Mouse (Mus musculus) midbrain, embryonic 14.5 days (tissue): ENCODE measurements around the gene Nrg3. TPM values are rescaled to one million over a fixed set of nuclear protein-coding genes. Genes with fewer than 3 reads are reported as not detected.

Experiments
- ATAC-seq: fragments of 200-750 bp; cut with Nextera tagmentation; 2 replicates; pipeline ENCODE4 v1.8.0; 2017; ENCODE audit warnings: moderate number of reproducible peaks, moderate library complexity; ENCODE audit not compliant: low FRiP score, low TSS enrichment
- DNase-seq: peaks from one replicate; pipeline ENCODE4 v3.0.0-alpha.2; 2015
- H3K27ac ChIP-seq: fragments of 300-500 bp; sonication (generic); replicated peaks from 2 replicates; pipeline ENCODE4 v1.5.1; 2014; ENCODE audit warnings: mild to moderate bottlenecking, low read depth, low read length, moderate library complexity
- H3K27me3 ChIP-seq: fragments of 300-500 bp; sonication (generic); 2 replicates; pipeline ENCODE4 v1.6.1; 2014; ENCODE audit warnings: low read length, control low read depth, mixed read lengths; ENCODE audit not compliant: control insufficient read depth, insufficient read depth
- H3K36me3 ChIP-seq: fragments of 300-500 bp; sonication (generic); 2 replicates; pipeline ENCODE4 v1.6.1; 2014; ENCODE audit warnings: low read length, control low read depth; ENCODE audit not compliant: control insufficient read depth, insufficient read depth
- H3K4me1 ChIP-seq: fragments of 300-500 bp; sonication (generic); 2 replicates; pipeline ENCODE4 v1.6.1; 2014; ENCODE audit warnings: mild to moderate bottlenecking, antibody characterized with exemption, low read length, control low read depth; ENCODE audit not compliant: control insufficient read depth, insufficient read depth
- H3K4me2 ChIP-seq: fragments of 300-500 bp; sonication (generic); 2 replicates; pipeline ENCODE4 v1.6.1; 2014; ENCODE audit warnings: mild to moderate bottlenecking, low read length, moderate library complexity
- H3K4me3 ChIP-seq: fragments of 300-500 bp; sonication (generic); replicated peaks from 2 replicates; pipeline ENCODE4 v1.5.1; 2014; ENCODE audit warnings: low read depth, low read length
- H3K9ac ChIP-seq: fragments of 300-500 bp; sonication (generic); replicated peaks from 2 replicates; pipeline ENCODE4 v1.6.1; 2014; ENCODE audit warnings: mild to moderate bottlenecking, low read length, moderate library complexity
- H3K9me3 ChIP-seq: fragments of 300-500 bp; sonication (generic); 2 replicates; pipeline ENCODE4 v1.6.1; 2016; ENCODE audit warnings: low read length, control low read depth, mixed read lengths; ENCODE audit not compliant: control insufficient read depth
- WGBS: fragments of 180-500 bp; shearing (Covaris S2); extraction: QIAGEN DNeasy Blood & Tissue Kit; methylation state at CpG from one replicate; pipeline ENCODE4 v1.1.7; 2014; 5-methylcytosine and 5-hydroxymethylcytosine counted together
- polyA plus RNA-seq: library from polyadenylated mRNA; unstranded; fragments of >200 nt; fragmentation: Nextera tagmentation; extraction: Ambion mirVana; gene quantifications from 2 replicates; pipeline ENCODE4 v1.2.1, GENCODE M21; 2014

Nrg3 gene
- polyA plus RNA-seq, result 13.1 and 14.7 TPM in 2 replicates

DNA sequence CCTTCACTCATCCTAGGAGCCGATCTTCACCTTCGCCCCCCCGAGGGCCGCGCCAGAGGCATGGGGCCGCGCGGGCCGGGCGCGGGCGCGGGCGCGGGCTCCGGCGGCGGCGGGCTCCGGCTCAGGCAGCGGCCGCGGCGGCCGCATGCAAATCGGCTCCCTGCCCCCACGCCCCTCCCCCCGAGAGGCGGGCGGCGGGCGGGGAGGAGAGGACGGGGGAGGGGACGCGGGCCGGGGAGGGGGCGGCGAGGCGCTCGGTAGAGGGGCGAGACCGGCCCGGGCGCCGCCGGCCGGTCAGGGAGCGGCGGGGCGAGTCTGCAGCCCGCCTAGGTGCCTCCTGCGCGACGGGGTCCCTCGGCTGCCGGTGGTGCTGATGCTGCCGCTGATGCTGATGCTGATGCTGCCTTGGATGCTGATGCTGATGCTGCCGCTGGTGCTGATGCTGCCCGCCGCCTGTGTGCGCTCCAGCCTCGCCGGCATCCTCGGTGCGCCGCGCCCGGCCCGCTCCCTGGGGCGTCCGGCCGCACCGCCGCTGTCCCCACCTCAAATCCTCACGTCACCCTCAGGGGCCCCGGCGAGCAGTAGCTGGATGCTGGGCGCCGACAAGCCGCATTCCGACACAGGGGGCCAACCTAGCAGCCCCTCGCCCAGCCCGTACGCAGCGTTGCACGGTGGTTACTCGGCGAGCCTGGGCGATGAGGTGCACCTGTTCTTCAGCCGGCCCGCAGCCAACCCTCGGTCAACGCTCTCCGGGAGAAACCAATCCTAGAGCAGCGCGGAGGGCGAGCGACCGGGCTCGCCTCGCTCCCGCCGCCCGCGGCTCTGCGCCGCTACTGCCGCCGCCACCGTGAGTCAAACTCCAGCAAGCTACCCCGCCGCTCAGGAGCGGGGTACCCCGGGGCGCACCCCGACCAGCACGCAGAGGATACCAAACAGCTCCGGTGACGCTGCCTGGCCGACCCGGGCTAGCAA, at the start of gene Nrg3:
Gene Nrg3 (minus strand): TSS at position 299 of the 972 bp plus-strand sequence.
- DNase-seq, result peak; percentile 86
- Histone ChIP-seq H3K4me1 (peaks cover 6% of the 10 kb centered on the region; the same call in 1 of the 2 replicates), H3K27ac (peak within 1 kb of the TSS; percentile 95), H3K9ac (peak within 1 kb of the TSS; percentile 93), H3K4me3 (peak within 1 kb of the TSS; percentile 75), H3K9me3 (no peaks in the 10 kb centered on the region), H3K36me3 (no peaks in the 10 kb centered on the region), H3K4me2 (peak within 1 kb of the TSS; percentile 73), H3K27me3 (0 out of 2 replicates have a peak, but pooled peaks cover 9% of the 10 kb centered on the region)
- under 1% methylated on average over 67 of the region's 121 CpGs for WGBS
- ATAC-seq, result peak; percentile 80

DNA sequence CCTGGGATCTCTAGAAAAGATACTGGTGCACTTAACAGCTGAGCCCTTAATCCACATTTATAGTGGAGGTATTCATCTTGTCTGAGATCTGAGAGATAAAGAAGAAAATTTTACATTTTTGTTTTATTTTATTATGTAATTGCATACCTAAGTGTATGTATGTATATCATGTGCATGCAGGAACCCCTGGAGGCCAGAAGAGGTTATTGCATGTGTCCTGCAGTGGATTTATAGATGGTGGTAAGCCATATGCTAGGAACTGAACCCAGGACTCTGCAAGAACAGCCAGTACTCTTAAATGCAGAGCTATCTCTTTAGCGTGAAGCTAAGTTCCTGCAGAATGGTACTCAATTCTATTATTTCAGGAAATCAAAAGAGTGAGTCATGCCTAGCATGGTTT, 36.1 kb upstream of the Nrg3 start:
- Histone ChIP-seq H3K27me3 (no peaks in the 10 kb centered on the region), H3K9ac (no peak overlapping the region), H3K27ac (no peak overlapping the region), H3K4me2 (no peak overlapping the region), H3K9me3 (no peaks in the 10 kb centered on the region), H3K36me3 (no peaks in the 10 kb centered on the region), H3K4me3 (no peak overlapping the region), H3K4me1 (no peaks in the 10 kb centered on the region)
- WGBS, result 82% methylated on average over 1 of the region's 1 CpGs
- DNase-seq (no peak), ATAC-seq (no peak)

DNA sequence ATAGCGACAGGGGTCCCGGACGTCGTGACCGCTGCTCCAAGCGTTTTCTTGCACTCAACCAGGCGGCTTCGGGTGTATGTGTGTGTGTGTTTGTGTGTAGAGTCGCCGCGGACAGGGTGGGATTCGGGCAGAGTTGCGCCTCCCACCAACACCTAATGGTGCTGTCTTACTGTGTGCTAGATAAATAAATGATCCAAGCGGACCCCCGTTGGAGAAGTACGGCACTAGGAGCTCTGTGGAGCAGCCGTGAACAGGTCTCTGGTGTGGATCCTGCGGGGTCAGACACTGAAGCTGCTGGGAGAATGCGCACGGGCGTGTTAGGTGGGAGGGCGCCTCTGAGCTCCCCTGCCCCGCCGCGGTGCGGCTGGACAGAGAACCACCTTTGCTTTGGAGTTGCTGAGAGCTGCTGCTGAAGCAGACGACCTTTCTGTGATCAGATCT, 903 bp upstream of the Nrg3 start:
- Histone ChIP-seq H3K9ac (peak overlapping the region; percentile 93), H3K27ac (peak overlapping the region; percentile 95), H3K4me2 (peak overlapping the region; percentile 73), H3K9me3 (no peaks in the 10 kb centered on the region), H3K4me1 (peaks cover 5% of the 10 kb centered on the region; the same call in 1 of the 2 replicates), H3K36me3 (no peaks in the 10 kb centered on the region), H3K4me3 (peak overlapping the region; percentile 75), H3K27me3 (0 out of 2 replicates have a peak, but pooled peaks cover 9% of the 10 kb centered on the region)
- ATAC-seq (peak; percentile 40), DNase-seq (peak; percentile 81)
- WGBS, result under 1% methylated on average over 27 of the region's 27 CpGs

DNA sequence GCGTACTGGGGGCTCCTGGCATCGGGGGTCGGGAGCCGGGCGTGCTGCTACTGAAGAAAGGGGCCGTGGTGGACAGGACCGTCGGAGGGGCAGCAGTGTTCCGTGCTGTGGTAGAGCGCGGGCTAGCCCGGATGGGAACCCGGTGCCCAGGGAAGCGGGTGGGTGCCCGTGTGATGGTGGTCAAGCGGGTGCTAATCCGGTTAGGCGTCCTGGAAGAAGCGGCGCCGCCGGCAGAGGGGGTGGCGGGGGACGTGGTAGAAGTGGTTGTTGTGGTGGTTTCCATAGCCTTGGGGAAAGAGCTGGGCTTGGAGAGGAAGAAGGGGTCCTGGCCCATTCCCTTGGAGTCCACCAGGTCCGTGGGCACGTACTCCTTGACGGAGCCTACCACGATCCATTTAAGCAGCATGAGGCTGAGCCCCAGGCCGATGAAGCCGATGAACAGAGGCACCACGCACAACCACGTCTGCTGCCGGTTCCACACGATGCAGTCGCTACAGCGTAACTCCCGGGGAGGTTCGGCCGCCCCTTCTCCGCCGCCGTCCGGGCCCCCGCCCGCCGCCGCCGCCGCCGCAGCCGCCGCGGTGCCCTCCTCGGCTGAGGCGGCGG, 639 bp downstream of the Nrg3 start:
- peak overlapping the region; percentile 75 for H3K4me3 ChIP-seq
- ATAC-seq, result peak; percentile 44

DNA sequence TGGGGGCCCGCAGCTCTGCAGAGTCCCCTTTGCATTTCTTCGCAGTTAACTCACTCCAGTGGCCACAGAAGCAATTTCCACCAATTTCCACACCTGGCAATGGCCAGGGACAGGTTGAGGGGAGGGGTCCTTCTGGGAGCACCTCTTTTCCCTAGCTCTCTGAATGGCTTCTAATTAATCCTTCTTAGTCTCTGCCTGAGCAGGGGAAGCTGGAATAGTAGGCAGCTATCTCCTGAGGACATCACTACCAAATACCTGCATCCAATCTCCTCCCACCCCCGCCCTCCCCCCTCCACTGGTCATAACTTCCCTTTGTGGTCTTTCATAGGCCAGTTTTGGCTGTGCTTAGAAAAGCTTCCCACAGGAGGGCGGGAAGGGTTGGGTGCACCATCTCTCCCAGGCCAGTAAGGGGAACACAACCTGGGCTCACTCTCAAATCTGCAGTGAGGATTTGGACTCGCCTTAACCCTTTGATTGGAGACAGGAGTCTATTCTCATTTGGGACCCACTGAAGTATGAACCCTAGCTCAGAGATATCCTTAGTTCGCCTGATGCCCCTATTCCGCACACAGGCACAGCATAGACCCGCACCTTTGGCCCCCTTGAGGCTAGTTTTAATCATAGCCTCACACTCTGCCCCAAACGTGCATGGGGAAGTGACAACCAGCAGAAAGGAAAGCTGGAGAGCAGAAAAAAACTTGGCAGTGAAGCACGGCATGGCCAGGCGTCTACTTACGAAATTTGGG, 1.5 kb downstream of the Nrg3 start:
- peak overlapping the region; percentile 93 for H3K9ac ChIP-seq
- no peak for ATAC-seq
- DNase-seq, result peak; percentile 65
- 0 out of 2 replicates have a peak, but pooled peaks cover 9% of the 10 kb centered on the region for H3K27me3 ChIP-seq
- H3K4me1 ChIP-seq, result peaks cover 6% of the 10 kb centered on the region; the same call in 1 of the 2 replicates
- H3K4me2 ChIP-seq, result peak overlapping the region; percentile 73
- H3K4me3 ChIP-seq, result peak overlapping the region; percentile 75
- 2% methylated on average over 12 of the region's 12 CpGs for WGBS
- H3K36me3 ChIP-seq, result no peaks in the 10 kb centered on the region
- H3K9me3 ChIP-seq, result no peaks in the 10 kb centered on the region
- H3K27ac ChIP-seq, result peak overlapping the region; percentile 95

More for the DNA sequence above, 639 bp downstream of the Nrg3 start:
- WGBS, result under 1% methylated on average over 54 of the region's 56 CpGs
- H3K9me3 ChIP-seq, result no peaks in the 10 kb centered on the region
- H3K27ac ChIP-seq, result peak overlapping the region; percentile 95
- H3K36me3 ChIP-seq, result no peaks in the 10 kb centered on the region
- H3K4me1 ChIP-seq, result peaks cover 6% of the 10 kb centered on the region; the same call in 1 of the 2 replicates
- H3K4me2 ChIP-seq, result peak overlapping the region; percentile 73
- peak overlapping the region; percentile 93 for H3K9ac ChIP-seq
- no peak for DNase-seq
- H3K27me3 ChIP-seq, result 0 out of 2 replicates have a peak, but pooled peaks cover 9% of the 10 kb centered on the region

DNA sequence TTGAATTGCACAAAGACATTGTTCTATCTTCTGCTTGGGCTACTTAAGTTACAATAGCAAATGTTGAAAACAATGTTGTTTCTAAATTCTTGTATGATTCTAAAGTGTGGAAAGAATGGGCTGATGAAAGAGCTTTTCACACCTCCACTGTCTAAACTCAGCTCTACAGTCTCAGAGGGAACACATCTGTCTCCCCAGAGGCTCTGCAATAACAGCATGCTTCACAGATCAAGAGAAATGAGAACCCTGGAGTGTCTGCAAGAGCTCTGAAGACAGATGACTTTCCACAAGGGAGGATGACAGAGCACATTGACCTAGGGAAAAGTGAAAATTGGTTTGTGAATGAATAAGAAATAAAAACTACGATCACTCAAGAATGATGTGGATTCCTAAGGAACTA, 27.4 kb downstream of the Nrg3 start:
- Histone ChIP-seq H3K4me1 (no peaks in the 10 kb centered on the region), H3K9ac (no peak overlapping the region), H3K4me2 (no peak overlapping the region), H3K27ac (no peak overlapping the region), H3K4me3 (no peak overlapping the region), H3K9me3 (no peaks in the 10 kb centered on the region), H3K36me3 (no peaks in the 10 kb centered on the region), H3K27me3 (no peaks in the 10 kb centered on the region)
- 90% methylated on average over 1 of the region's 1 CpGs for WGBS
- no peak for DNase-seq
- no peak for ATAC-seq

DNA sequence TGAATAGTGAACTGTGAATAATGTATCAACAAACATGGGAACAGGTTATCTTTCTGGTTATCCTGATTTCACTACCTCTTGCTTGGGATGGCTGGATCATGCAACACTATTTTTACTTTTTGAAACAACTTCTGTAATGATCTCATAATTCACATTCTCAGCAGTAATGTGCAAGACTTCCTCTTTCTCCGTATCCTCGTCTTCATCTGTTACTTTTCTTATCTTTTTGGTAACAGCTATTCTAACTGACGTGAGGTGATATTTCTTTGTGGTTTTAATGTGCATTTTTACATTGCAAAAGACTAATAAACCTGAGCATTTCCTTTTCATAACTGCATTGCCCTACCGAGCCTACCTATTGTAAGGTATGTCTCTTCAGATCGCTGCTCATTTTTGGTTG, 44.4 kb downstream of the Nrg3 start:
- no peaks in the 10 kb centered on the region for H3K27me3 ChIP-seq
- H3K4me3 ChIP-seq, result no peak overlapping the region
- H3K36me3 ChIP-seq, result no peaks in the 10 kb centered on the region
- no peak overlapping the region for H3K27ac ChIP-seq
- no peak overlapping the region for H3K9ac ChIP-seq
- no peak for DNase-seq
- 92% methylated on average over 5 of the region's 5 CpGs for WGBS
- ATAC-seq, result no peak
- H3K9me3 ChIP-seq, result no peaks in the 10 kb centered on the region
- H3K4me1 ChIP-seq, result no peaks in the 10 kb centered on the region
- no peak overlapping the region for H3K4me2 ChIP-seq

DNA sequence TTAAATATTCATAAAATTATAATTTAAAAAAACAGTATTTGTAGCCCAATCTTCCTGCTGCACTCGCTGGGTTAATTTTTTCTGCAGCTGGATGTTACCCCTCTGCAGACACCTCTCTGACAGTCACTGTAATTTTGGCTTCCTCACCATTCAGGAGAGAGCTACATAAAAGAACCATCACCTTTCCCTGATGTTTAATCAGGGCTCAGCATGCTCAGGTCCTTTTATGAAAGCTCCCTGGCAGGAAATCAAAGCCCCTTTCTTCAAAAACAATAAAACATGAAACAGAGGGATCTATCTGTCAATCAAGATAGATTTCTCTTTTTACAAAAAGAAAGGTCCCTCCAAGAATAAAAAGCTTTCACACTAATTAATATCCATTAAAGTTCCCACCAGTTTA, 51.0 kb downstream of the Nrg3 start:
- Histone ChIP-seq H3K4me2 (no peak overlapping the region), H3K27me3 (no peaks in the 10 kb centered on the region), H3K9me3 (no peaks in the 10 kb centered on the region), H3K4me3 (no peak overlapping the region), H3K9ac (no peak overlapping the region), H3K4me1 (no peaks in the 10 kb centered on the region; the same call in 1 of the 2 replicates), H3K27ac (no peak overlapping the region), H3K36me3 (no peaks in the 10 kb centered on the region)
- no peak for ATAC-seq
- 8% methylated on average over 1 of the region's 1 CpGs for WGBS
- DNase-seq, result peak; percentile 30
